Mouse (Mus musculus): ENCODE measurements around the gene Gm16253. TPM values are rescaled to one million over a fixed set of nuclear protein-coding genes. Genes with fewer than 3 reads are reported as not detected.
A peak's percentile ranks its signal among the peaks of the same experiment; 100 is the strongest.

Gm16253 gene
- polyA plus RNA-seq, 1 experiment from 2014 or later = 1.0 TPM

GRCm38 (mm10) chr3:96575272-96575984 is 1.4 kb upstream of the Gm16253 start:
- peaks cover 42% of the 10 kb centered on the region for H3K4me1 ChIP-seq (replicated peaks; ENCODE audit: control insufficient read depth, insufficient read depth, low read length)
- WGBS = 83% methylated on average over 8 of the region's 8 CpGs
- H3K4me2 ChIP-seq = peak overlapping the region; percentile 79
- ATAC-seq (replicated peaks; ENCODE audit: low FRiP score) = no peak
- no peak overlapping the region for H3K27ac ChIP-seq (ENCODE audit: low read depth, low read length)
- H3K9ac ChIP-seq (ENCODE audit: low read depth, low read length) = no peak overlapping the region; the same call in 1 of the 2 replicates
- no peak for DNase-seq (ENCODE audit: low spot score)
- no peak overlapping the region for H3K4me3 ChIP-seq (ENCODE audit: low read depth, low read length)
- no peaks in the 10 kb centered on the region for H3K27me3 ChIP-seq (replicated peaks; ENCODE audit: control insufficient read depth, insufficient read depth, low read length)
- H3K36me3 ChIP-seq (ENCODE audit: control insufficient read depth, insufficient read depth, low read length) = no peaks in the 10 kb centered on the region
- H3K9me3 ChIP-seq (ENCODE audit: control insufficient read depth, low read length) = no peaks in the 10 kb centered on the region

GRCm38 (mm10) chr3:96576005-96576658 is 652 bp upstream of the Gm16253 start:
- H3K9me3 ChIP-seq (ENCODE audit: control insufficient read depth, low read length) = no peaks in the 10 kb centered on the region
- peak overlapping the region; percentile 36 for H3K4me3 ChIP-seq (ENCODE audit: low read depth, low read length)
- H3K4me2 ChIP-seq = peak overlapping the region; percentile 79
- no peaks in the 10 kb centered on the region for H3K36me3 ChIP-seq (ENCODE audit: control insufficient read depth, insufficient read depth, low read length)
- peak; percentile 19; the same call in 1 of the 2 replicates for ATAC-seq (replicated peaks; ENCODE audit: low FRiP score)
- no peak for DNase-seq (ENCODE audit: low spot score)
- no peaks in the 10 kb centered on the region for H3K27me3 ChIP-seq (replicated peaks; ENCODE audit: control insufficient read depth, insufficient read depth, low read length)
- peak overlapping the region; percentile 50 for H3K9ac ChIP-seq (ENCODE audit: low read depth, low read length)
- H3K4me1 ChIP-seq (replicated peaks; ENCODE audit: control insufficient read depth, insufficient read depth, low read length) = peaks cover 45% of the 10 kb centered on the region
- peak overlapping the region; percentile 81 for H3K27ac ChIP-seq (ENCODE audit: low read depth, low read length)
- WGBS = 32% methylated on average over 14 of the region's 14 CpGs

- Histone ChIP-seq H3K36me3 (ENCODE audit: control insufficient read depth, insufficient read depth, low read length) (no peaks in the 10 kb centered on the region), H3K27me3 (replicated peaks; ENCODE audit: control insufficient read depth, insufficient read depth, low read length) (no peaks in the 10 kb centered on the region), H3K9ac (ENCODE audit: low read depth, low read length) (no peak overlapping the region), H3K27ac (ENCODE audit: low read depth, low read length) (peak overlapping the region; percentile 81), H3K4me3 (ENCODE audit: low read depth, low read length) (no peak overlapping the region), H3K4me2 (no peak overlapping the region), H3K4me1 (replicated peaks; ENCODE audit: control insufficient read depth, insufficient read depth, low read length) (peaks cover 40% of the 10 kb centered on the region), H3K9me3 (ENCODE audit: control insufficient read depth, low read length) (no peaks in the 10 kb centered on the region)
- 72% methylated on average over 4 of the region's 4 CpGs for WGBS
- no peak for DNase-seq (ENCODE audit: low spot score)
- ATAC-seq (replicated peaks; ENCODE audit: low FRiP score) = no peak
These were observed 782 bp downstream of the Gm16253 start for GRCm38 (mm10) chr3:96577566-96577965.

DNA sequence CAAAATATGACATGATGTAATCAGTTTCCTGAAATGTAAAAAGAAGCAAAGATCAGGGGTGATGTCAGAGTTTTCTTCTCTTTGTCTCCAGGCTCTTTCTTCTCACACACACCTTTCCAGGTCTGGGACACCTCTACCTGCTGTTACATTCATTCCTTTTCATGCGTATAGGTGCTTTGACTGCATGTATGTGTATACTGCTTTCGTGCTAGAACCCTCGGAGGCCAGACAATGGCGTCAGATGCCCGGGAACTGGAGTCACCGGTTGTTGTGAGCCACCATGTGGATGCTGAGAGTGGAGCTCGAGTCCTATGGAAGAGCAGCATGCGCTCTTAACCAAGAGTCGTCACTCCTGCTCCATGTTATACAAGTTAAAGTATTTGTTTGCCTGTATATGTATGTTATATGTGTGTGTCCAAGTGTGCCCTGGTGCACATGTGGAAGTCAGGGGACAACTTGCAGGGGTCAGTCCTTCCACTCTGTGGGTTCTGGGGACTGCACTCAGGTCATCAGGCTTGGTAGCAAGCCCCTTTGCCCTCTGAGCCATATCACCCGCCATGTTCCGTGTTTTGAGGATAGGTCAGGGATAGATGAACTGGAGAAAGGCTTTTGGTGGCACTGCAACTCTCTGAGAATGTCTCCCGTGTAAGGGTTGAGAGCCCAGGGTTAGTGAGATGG is 1.9 kb downstream of the Gm16253 start:
- Histone ChIP-seq H3K4me3 (ENCODE audit: low read depth, low read length) (no peak overlapping the region), H3K4me1 (replicated peaks; ENCODE audit: control insufficient read depth, insufficient read depth, low read length) (peaks cover 39% of the 10 kb centered on the region), H3K4me2 (no peak overlapping the region), H3K27ac (ENCODE audit: low read depth, low read length) (no peak overlapping the region), H3K9me3 (ENCODE audit: control insufficient read depth, low read length) (no peaks in the 10 kb centered on the region), H3K36me3 (ENCODE audit: control insufficient read depth, insufficient read depth, low read length) (no peaks in the 10 kb centered on the region), H3K27me3 (replicated peaks; ENCODE audit: control insufficient read depth, insufficient read depth, low read length) (no peaks in the 10 kb centered on the region), H3K9ac (ENCODE audit: low read depth, low read length) (no peak overlapping the region)
- no peak for DNase-seq (ENCODE audit: low spot score)
- no peak for ATAC-seq (replicated peaks; ENCODE audit: low FRiP score)
- 80% methylated on average over 12 of the region's 12 CpGs for WGBS

DNA sequence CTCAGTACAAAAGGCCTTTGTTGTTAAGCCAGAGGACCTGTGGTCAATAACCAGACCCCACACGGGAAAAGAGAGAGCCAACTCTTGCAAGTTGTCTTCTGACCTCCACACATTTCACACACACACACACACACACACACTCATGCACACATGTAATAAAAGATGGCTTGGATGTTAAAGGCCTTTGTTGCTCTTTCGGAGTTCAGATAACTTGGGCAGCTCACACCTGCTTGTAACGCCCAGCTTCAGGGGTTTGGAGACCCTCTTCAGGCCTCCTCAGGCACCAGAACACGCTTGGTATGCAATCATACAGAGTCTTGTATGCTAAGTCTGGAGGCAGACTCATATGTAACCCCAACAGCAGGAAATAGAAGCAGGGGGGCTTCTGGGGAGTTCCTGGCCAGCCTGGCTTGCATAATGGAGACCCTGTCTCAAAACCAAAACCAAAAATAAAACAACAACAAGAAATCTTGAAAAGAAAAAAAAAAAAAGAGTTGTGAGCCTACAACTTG is 2.5 kb downstream of the Gm16253 start:
- no peaks in the 10 kb centered on the region for H3K36me3 ChIP-seq (ENCODE audit: control insufficient read depth, insufficient read depth, low read length)
- no peaks in the 10 kb centered on the region for H3K27me3 ChIP-seq (replicated peaks; ENCODE audit: control insufficient read depth, insufficient read depth, low read length)
- 0 out of 2 replicates have a peak overlapping the region, but pooled peaks have one; percentile 30 for H3K9ac ChIP-seq (ENCODE audit: low read depth, low read length)
- H3K4me1 ChIP-seq (replicated peaks; ENCODE audit: control insufficient read depth, insufficient read depth, low read length) = peaks cover 33% of the 10 kb centered on the region
- peak overlapping the region; percentile 77 for H3K4me2 ChIP-seq
- ATAC-seq (replicated peaks; ENCODE audit: low FRiP score) (no peak), DNase-seq (ENCODE audit: low spot score) (no peak)
- H3K27ac ChIP-seq (ENCODE audit: low read depth, low read length) = no peak overlapping the region
- no peak overlapping the region for H3K4me3 ChIP-seq (ENCODE audit: low read depth, low read length)
- WGBS = 71% methylated on average over 4 of the region's 4 CpGs
- H3K9me3 ChIP-seq (ENCODE audit: control insufficient read depth, low read length) = no peaks in the 10 kb centered on the region

GRCm38 (mm10) chr3:96579885-96580454 is 3.2 kb downstream of the Gm16253 start:
- WGBS = 7% methylated on average over 16 of the region's 16 CpGs
- H3K4me2 ChIP-seq = peak overlapping the region; percentile 77
- peaks cover 31% of the 10 kb centered on the region for H3K4me1 ChIP-seq (replicated peaks; ENCODE audit: control insufficient read depth, insufficient read depth, low read length)
- no peaks in the 10 kb centered on the region for H3K9me3 ChIP-seq (ENCODE audit: control insufficient read depth, low read length)
- peak overlapping the region; percentile 52 for H3K9ac ChIP-seq (ENCODE audit: low read depth, low read length)
- DNase-seq (ENCODE audit: low spot score) = peak; percentile 87
- H3K36me3 ChIP-seq (ENCODE audit: control insufficient read depth, insufficient read depth, low read length) = no peaks in the 10 kb centered on the region
- H3K27ac ChIP-seq (ENCODE audit: low read depth, low read length) = no peak overlapping the region; the same call in 1 of the 2 replicates
- H3K4me3 ChIP-seq (ENCODE audit: low read depth, low read length) = peak overlapping the region; percentile 40
- peak; percentile 63 for ATAC-seq (replicated peaks; ENCODE audit: low FRiP score)
- H3K27me3 ChIP-seq (replicated peaks; ENCODE audit: control insufficient read depth, insufficient read depth, low read length) = no peaks in the 10 kb centered on the region

GRCm38 (mm10) chr3:96581141-96581540 is 4.4 kb downstream of the Gm16253 start:
- WGBS = 50% methylated on average over 6 of the region's 6 CpGs
- no peak overlapping the region for H3K9ac ChIP-seq (ENCODE audit: low read depth, low read length)
- ATAC-seq (replicated peaks; ENCODE audit: low FRiP score) (no peak), DNase-seq (ENCODE audit: low spot score) (no peak)
- no peak overlapping the region for H3K27ac ChIP-seq (ENCODE audit: low read depth, low read length)
- no peaks in the 10 kb centered on the region for H3K27me3 ChIP-seq (replicated peaks; ENCODE audit: control insufficient read depth, insufficient read depth, low read length)
- H3K4me3 ChIP-seq (ENCODE audit: low read depth, low read length) = no peak overlapping the region
- H3K4me2 ChIP-seq = no peak overlapping the region; the same call in 1 of the 2 replicates
- peaks cover 28% of the 10 kb centered on the region for H3K4me1 ChIP-seq (replicated peaks; ENCODE audit: control insufficient read depth, insufficient read depth, low read length)
- H3K36me3 ChIP-seq (ENCODE audit: control insufficient read depth, insufficient read depth, low read length) = no peaks in the 10 kb centered on the region
- no peaks in the 10 kb centered on the region for H3K9me3 ChIP-seq (ENCODE audit: control insufficient read depth, low read length)

- no peak for ATAC-seq (replicated peaks; ENCODE audit: low FRiP score)
- no peak overlapping the region for H3K27ac ChIP-seq (ENCODE audit: low read depth, low read length)
- 83% methylated on average over 16 of the region's 16 CpGs for WGBS
These were observed 5.2 kb downstream of the Gm16253 start for GRCm38 (mm10) chr3:96581771-96582515.

More at GRCm38 (mm10) chr3:96581771-96582515, 5.2 kb downstream of the Gm16253 start:
- no peaks in the 10 kb centered on the region for H3K36me3 ChIP-seq (ENCODE audit: control insufficient read depth, insufficient read depth, low read length)
- no peaks in the 10 kb centered on the region for H3K27me3 ChIP-seq (replicated peaks; ENCODE audit: control insufficient read depth, insufficient read depth, low read length)
- no peaks in the 10 kb centered on the region for H3K9me3 ChIP-seq (ENCODE audit: control insufficient read depth, low read length)
- H3K4me1 ChIP-seq (replicated peaks; ENCODE audit: control insufficient read depth, insufficient read depth, low read length) = peaks cover 20% of the 10 kb centered on the region
- no peak overlapping the region for H3K9ac ChIP-seq (ENCODE audit: low read depth, low read length)
- no peak overlapping the region for H3K4me2 ChIP-seq
- no peak overlapping the region for H3K4me3 ChIP-seq (ENCODE audit: low read depth, low read length)
- DNase-seq (ENCODE audit: low spot score) = no peak
